Mouse (Mus musculus) G1E (cell line): Measurements from ENCODE around the gene Fam196a.

Experiments used
- CTCF ChIP-seq: IDR thresholded peaks from 2 replicates; pipeline ENCODE4 v1.5.1; 2012; ENCODE audit warnings: low read depth, low read length, inconsistent platforms, mixed read lengths
- TAL1 ChIP-seq: conservative IDR thresholded peaks from 2 replicates; pipeline ENCODE4 v1.6.1; 2012; ENCODE audit warnings: low read depth, low read length, inconsistent platforms, mixed read lengths

- TF ChIP-seq CTCF, result no peak
- TF ChIP-seq TAL1, result no peak
These were observed 38.8 kb downstream of the Fam196a start for GRCm38 (mm10) chr7:134899462-134899861.
